Mouse (Mus musculus) B cell, adult 62 days (primary cell): Measurements from ENCODE around the gene Gzmc. TPM values are rescaled to one million over a fixed set of nuclear protein-coding genes. Genes with fewer than 3 reads are reported as not detected.

Experiments used
- total RNA-seq: library from RNA; stranded (reverse); gene quantifications from 4 replicates; pipeline ENCODE4 v1.2.4, GENCODE M21; 2023

Gene Gzmc
- total RNA-seq: not detected in 4 replicates

GRCm38 (mm10) chr14:56234556-56234955 is at the start of gene Gzmc:
Gene Gzmc (minus strand): TSS chr14:56234656.

GRCm38 (mm10) chr14:56262153-56262552 is 27.7 kb upstream of the Gzmc start, which contains the start of gene Gzmb:
Gene Gzmb (minus strand): TSS chr14:56262260.

GRCm38 (mm10) chr14:56211317-56211716 is 23.1 kb downstream of the Gzmc start, which contains the start of gene Gzmf:
Gene Gzmf (minus strand): TSS chr14:56211417.

Other genes with a start within 250 kb of the Gzmc start
- not detected in 4 replicates for gene Mcpt1, start 216.7 kb downstream of the Gzmc start, total RNA-seq
- gene Mcpt9, start 204.2 kb downstream of the Gzmc start, total RNA-seq: not detected in 4 replicates
- gene Mcpt2, start 192.6 kb downstream of the Gzmc start, total RNA-seq: not detected in 4 replicates
- gene Mcpt4, start 172.3 kb downstream of the Gzmc start, total RNA-seq: 0.73 TPM in 1 of 4 replicates, not detected in the others
- 1.0 TPM in 1 of 4 replicates, not detected in the others for gene Mcpt8, start 149.4 kb downstream of the Gzmc start, total RNA-seq
- not detected in 4 replicates for gene Ctsg, start 132.1 kb downstream of the Gzmc start, total RNA-seq
- not detected in 4 replicates for gene Gzme, start 114.0 kb downstream of the Gzmc start, total RNA-seq
- gene Gzmd, start 102.0 kb downstream of the Gzmc start, total RNA-seq: not detected in 4 replicates
- not detected in 4 replicates for gene Gzmg, start 75.1 kb downstream of the Gzmc start, total RNA-seq
- not detected in 4 replicates for gene Gzmn, start 60.1 kb downstream of the Gzmc start, total RNA-seq
- not detected in 4 replicates for gene Gzmf, start 23.2 kb downstream of the Gzmc start, total RNA-seq
- 0.55 to 1.0 TPM (median 0.87 TPM) in 4 replicates for gene Gzmb, start 27.6 kb upstream of the Gzmc start, total RNA-seq
- not detected in 4 replicates for gene Atp12a, start 130.4 kb upstream of the Gzmc start, total RNA-seq
- gene Rnf17, start 167.9 kb upstream of the Gzmc start, total RNA-seq: 0.67 to 1.3 TPM (median 0.84 TPM) in 4 replicates